Mouse (Mus musculus) adrenal gland (tissue): ENCODE data around the gene Zfp992.
"Not testable (repeated sequence)": the region's sequence is repeated elsewhere in the genome, so short reads cannot be mapped to it uniquely, and the experiment has no call there.

Source experiments
- intact Hi-C: fragments of 180-260 bp; cut with DNase I; formaldehyde crosslinking; loops from one replicate; pipeline ENCODE4 v1.15.1; 2025
- long read RNA-seq, 2 experiments: library from polyadenylated mRNA; unstranded; transcript quantifications; one replicate each; pipeline ENCODE4 v2.0.0; 2020; ENCODE audit warnings: borderline replicate concordance in 1 of 2; ENCODE audit not compliant: insufficient replicate concordance in 1 of 2

Zfp992 gene
- long read RNA-seq, experiment 1, partial matches to known transcripts, result 2 of 7 reads
- long read RNA-seq, experiment 1, other reads (novel, unspliced or antisense), result 5 of 7 reads
- long read RNA-seq, experiment 2, partial matches to known transcripts, result 0 of 3 reads
- long read RNA-seq, experiment 2, other reads (novel, unspliced or antisense), result 3 of 3 reads

GRCm38 (mm10) chr4:146448950-146449349, at the start of gene Zfp992:
Gene Zfp992 (plus strand): TSS chr4:146449023.
- intact Hi-C loops, result not testable (repeated sequence)

GRCm38 (mm10) chr4:146429467-146429866, 19.4 kb upstream of the Zfp992 start:
- intact Hi-C loops, result not testable (repeated sequence)

GRCm38 (mm10) chr4:146430876-146431275, 17.9 kb upstream of the Zfp992 start:
- intact Hi-C loops, result not testable (repeated sequence)

GRCm38 (mm10) chr4:146435539-146435938, 13.3 kb upstream of the Zfp992 start:
- intact Hi-C loops, result not testable (repeated sequence)

GRCm38 (mm10) chr4:146437256-146437655, 11.6 kb upstream of the Zfp992 start:
- intact Hi-C loops, result not testable (repeated sequence)

- intact Hi-C loops, result not testable (repeated sequence)
These were observed 4.5 kb upstream of the Zfp992 start for GRCm38 (mm10) chr4:146444345-146444744.

GRCm38 (mm10) chr4:146445121-146445520, 3.7 kb upstream of the Zfp992 start:
- intact Hi-C loops, result not testable (repeated sequence)

- intact Hi-C loops, result not testable (repeated sequence)
These were observed 2.7 kb upstream of the Zfp992 start for GRCm38 (mm10) chr4:146446135-146446534.

- intact Hi-C loops, result not testable (repeated sequence)
These were observed 1.8 kb upstream of the Zfp992 start for GRCm38 (mm10) chr4:146447016-146447415.

GRCm38 (mm10) chr4:146449711-146450110, 888 bp downstream of the Zfp992 start:
- intact Hi-C loops, result not testable (repeated sequence)

- intact Hi-C loops, result not testable (repeated sequence)
These were observed 3.8 kb downstream of the Zfp992 start for GRCm38 (mm10) chr4:146452576-146452975.

GRCm38 (mm10) chr4:146454170-146454569, 5.3 kb downstream of the Zfp992 start:
- intact Hi-C loops, result not testable (repeated sequence)

GRCm38 (mm10) chr4:146454896-146455295, 6.1 kb downstream of the Zfp992 start:
- intact Hi-C loops, result no loop called here

- intact Hi-C loops, result no loop called here
These were observed 6.5 kb downstream of the Zfp992 start for GRCm38 (mm10) chr4:146455321-146455721.

- intact Hi-C loops, result no loop called here
These were observed 7.4 kb downstream of the Zfp992 start for GRCm38 (mm10) chr4:146456061-146456726.

- intact Hi-C loops, result no loop called here
These were observed 8.3 kb downstream of the Zfp992 start for GRCm38 (mm10) chr4:146457126-146457525.

GRCm38 (mm10) chr4:146457720-146458119, 8.9 kb downstream of the Zfp992 start:
- intact Hi-C loops, result no loop called here

- intact Hi-C loops, result not testable (repeated sequence)
These were observed 11.0 kb downstream of the Zfp992 start for GRCm38 (mm10) chr4:146459822-146460221.

- intact Hi-C loops, result not testable (repeated sequence)
These were observed 11.9 kb downstream of the Zfp992 start for GRCm38 (mm10) chr4:146460685-146461084.

GRCm38 (mm10) chr4:146463649-146464351, 15.0 kb downstream of the Zfp992 start:
- intact Hi-C loops, result not testable (repeated sequence)

GRCm38 (mm10) chr4:146469984-146470383, 21.2 kb downstream of the Zfp992 start:
- intact Hi-C loops, result not testable (repeated sequence)

GRCm38 (mm10) chr4:146474181-146474580, 25.4 kb downstream of the Zfp992 start:
- intact Hi-C loops, result not testable (repeated sequence)
